Mouse (Mus musculus) neural tube, embryonic 15.5 days (tissue): ENCODE results near the gene Actl6b. TPM values are rescaled to one million over a fixed set of nuclear protein-coding genes. Genes with fewer than 3 reads are reported as not detected.
"Not testable (repeated sequence)": the region's sequence is repeated elsewhere in the genome, so short reads cannot be mapped to it uniquely, and the experiment has no call there.

Experiments
- ATAC-seq: fragments of 200-750 bp; cut with Nextera tagmentation; 2 replicates; pipeline ENCODE4 v1.8.0; 2017; ENCODE audit warnings: mild to moderate bottlenecking, moderate TSS enrichment, moderate library complexity; ENCODE audit not compliant: low FRiP score
- H3K27ac ChIP-seq: fragments of 300-500 bp; sonication (generic); replicated peaks from 2 replicates; pipeline ENCODE4 v1.5.1; 2015; ENCODE audit warnings: mild to moderate bottlenecking, inconsistent platforms
- H3K27me3 ChIP-seq: fragments of 300-500 bp; sonication (generic); replicated peaks from 2 replicates; pipeline ENCODE4 v1.6.1; 2015; ENCODE audit warnings: inconsistent platforms
- H3K36me3 ChIP-seq: fragments of 300-500 bp; sonication (generic); 2 replicates; pipeline ENCODE4 v1.6.1; 2015; ENCODE audit warnings: inconsistent platforms
- H3K4me1 ChIP-seq: fragments of 300-500 bp; sonication (generic); 2 replicates; pipeline ENCODE4 v1.6.1; 2015; ENCODE audit warnings: inconsistent platforms
- H3K4me2 ChIP-seq: fragments of 300-500 bp; sonication (generic); 2 replicates; pipeline ENCODE4 v1.6.1; 2015; ENCODE audit warnings: inconsistent platforms, mild to moderate bottlenecking, moderate library complexity
- H3K4me3 ChIP-seq: fragments of 300-500 bp; sonication (generic); replicated peaks from 2 replicates; pipeline ENCODE4 v1.5.1; 2015; ENCODE audit warnings: mild to moderate bottlenecking, inconsistent platforms
- H3K9ac ChIP-seq: fragments of 300-500 bp; sonication (generic); replicated peaks from 2 replicates; pipeline ENCODE4 v1.6.1; 2015; ENCODE audit warnings: mild to moderate bottlenecking, inconsistent platforms
- H3K9me3 ChIP-seq: fragments of 300-500 bp; sonication (generic); replicated peaks from 2 replicates; pipeline ENCODE4 v1.6.1; 2016; ENCODE audit warnings: inconsistent platforms
- WGBS: fragments of 180-500 bp; shearing (Covaris S2); methylation state at CpG from one replicate; pipeline ENCODE4 v1.1.7; 2015; ENCODE audit warnings: mixed read lengths; 5-methylcytosine and 5-hydroxymethylcytosine counted together
- microRNA-seq: library from miRNA; unstranded; fragments of <30 nt; microRNA quantifications from one replicate; pipeline ENCODE4, GENCODE M21; 2017
- polyA plus RNA-seq: library from polyadenylated mRNA; unstranded; fragments of >200 nt; fragmentation: Nextera tagmentation; extraction: Ambion mirVana; gene quantifications from 2 replicates; pipeline ENCODE4 v1.2.1, GENCODE M21; 2015

Actl6b gene
- polyA plus RNA-seq, 1 experiment from 2014 or later, result 258 TPM

DNA sequence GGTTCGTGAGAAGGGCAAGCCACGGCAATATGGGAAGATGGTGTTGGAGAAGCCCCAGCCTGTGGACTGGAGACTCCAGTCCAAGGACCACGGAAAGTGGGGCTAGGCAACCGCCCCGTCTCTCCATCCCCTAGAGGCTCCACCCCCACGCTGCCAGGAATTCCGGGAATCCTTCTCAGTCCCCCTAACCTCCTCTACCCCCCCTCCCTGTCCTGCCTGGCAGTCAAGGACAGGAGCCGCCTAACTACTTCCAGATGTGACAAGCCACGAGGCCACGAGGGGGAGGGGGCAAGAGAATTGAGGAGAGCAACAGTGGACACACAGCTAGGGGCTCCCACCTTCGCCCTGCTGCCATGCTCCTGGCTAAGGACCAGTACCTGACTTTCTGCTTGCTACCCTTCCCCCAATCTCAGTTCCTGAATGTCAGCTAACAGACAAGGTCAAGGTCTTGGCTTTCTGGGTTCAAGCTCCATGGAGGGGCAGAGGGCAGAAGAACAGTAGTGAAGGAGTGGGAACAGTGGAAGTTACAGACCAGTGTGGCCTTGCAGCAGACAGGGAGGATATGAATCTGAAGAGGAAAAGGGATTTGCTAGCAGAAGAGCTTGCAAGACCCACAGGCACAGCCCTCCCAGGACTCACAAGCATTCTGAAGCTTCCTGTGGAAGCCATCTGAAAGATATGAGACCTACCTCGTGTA lies 57.4 kb downstream of the Actl6b start:
- H3K36me3 ChIP-seq, result no peaks in the 10 kb centered on the region
- H3K4me2 ChIP-seq, result peak overlapping the region; percentile 24
- peak overlapping the region; percentile 22 for H3K4me3 ChIP-seq
- H3K27me3 ChIP-seq, result peaks cover 13% of the 10 kb centered on the region
- 22% methylated on average over 12 of the region's 12 CpGs for WGBS
- H3K27ac ChIP-seq, result peak overlapping the region; percentile 69
- no peak for ATAC-seq
- H3K9ac ChIP-seq, result no peak overlapping the region
- H3K9me3 ChIP-seq, result no peaks in the 10 kb centered on the region
- H3K4me1 ChIP-seq, result peaks cover 20% of the 10 kb centered on the region

GRCm38 (mm10) chr5:137611245-137611602 lies 57.9 kb downstream of the Actl6b start:
- H3K4me1 ChIP-seq, result peaks cover 20% of the 10 kb centered on the region
- WGBS, result 25% methylated on average over 6 of the region's 6 CpGs
- no peak for ATAC-seq
- H3K9me3 ChIP-seq, result no peaks in the 10 kb centered on the region
- H3K4me2 ChIP-seq, result peak overlapping the region; percentile 24
- 0 out of 2 replicates have a peak overlapping the region, but pooled peaks have one; percentile 3 for H3K4me3 ChIP-seq
- no peak overlapping the region for H3K9ac ChIP-seq
- peaks cover 13% of the 10 kb centered on the region for H3K27me3 ChIP-seq
- H3K36me3 ChIP-seq, result no peaks in the 10 kb centered on the region
- H3K27ac ChIP-seq, result peak overlapping the region; percentile 69

DNA sequence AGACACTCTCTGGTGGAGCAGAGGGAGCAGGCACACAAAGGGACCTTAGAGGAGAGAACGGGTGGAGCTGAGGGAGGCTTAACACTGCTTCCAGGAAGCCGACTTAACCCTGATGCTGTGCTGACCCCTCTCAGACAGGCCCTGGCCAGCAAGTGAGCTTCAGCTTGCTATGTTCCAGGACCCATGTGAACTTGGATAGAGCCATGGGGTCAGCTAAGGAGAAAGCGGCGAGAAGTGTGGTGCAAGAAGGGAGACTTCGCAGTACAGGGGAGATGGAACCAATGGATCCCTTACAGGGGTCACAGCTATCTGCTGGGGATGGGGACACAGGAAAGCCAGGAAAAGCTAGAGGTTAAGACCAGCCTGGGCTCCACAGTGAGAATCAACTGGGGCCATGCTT lies 59.8 kb downstream of the Actl6b start:
- WGBS, result 81% methylated on average over 5 of the region's 5 CpGs
- Histone ChIP-seq H3K4me3 (no peak overlapping the region), H3K9me3 (no peaks in the 10 kb centered on the region), H3K27ac (no peak overlapping the region), H3K27me3 (peaks cover 7% of the 10 kb centered on the region; the same call in 1 of the 2 replicates), H3K36me3 (no peaks in the 10 kb centered on the region), H3K4me1 (peaks cover 17% of the 10 kb centered on the region), H3K9ac (no peak overlapping the region), H3K4me2 (no peak overlapping the region)
- ATAC-seq, result no peak

- Histone ChIP-seq H3K27ac (no peak within 1 kb of the TSS), H3K36me3 (no peaks in the 10 kb centered on the region), H3K4me2 (no peak within 1 kb of the TSS), H3K9ac (no peak within 1 kb of the TSS), H3K27me3 (peaks cover 5% of the 10 kb centered on the region; the same call in 1 of the 2 replicates), H3K4me1 (peaks cover 12% of the 10 kb centered on the region), H3K4me3 (no peak within 1 kb of the TSS), H3K9me3 (no peaks in the 10 kb centered on the region)
- WGBS, result 63% methylated on average over 11 of the region's 11 CpGs
- ATAC-seq, result no peak
These were observed 60.2 kb downstream of the Actl6b start, which contains the start of gene Pcolce for GRCm38 (mm10) chr5:137613550-137613949. TSS of gene Pcolce (minus strand) at chr5:137613784.

- not testable (repeated sequence) for H3K9ac ChIP-seq, H3K27ac ChIP-seq, ATAC-seq, H3K9me3 ChIP-seq, H3K4me2 ChIP-seq, H3K4me3 ChIP-seq, H3K27me3 ChIP-seq, H3K36me3 ChIP-seq, H3K4me1 ChIP-seq
- 90% methylated on average over 2 of the region's 2 CpGs for WGBS
These were observed 61.6 kb downstream of the Actl6b start for GRCm38 (mm10) chr5:137614921-137615320.

GRCm38 (mm10) chr5:137615347-137615746 lies 62.0 kb downstream of the Actl6b start:
- Histone ChIP-seq H3K9me3 (no peaks in the 10 kb centered on the region), H3K9ac (no peak overlapping the region), H3K4me2 (no peak overlapping the region), H3K4me3 (no peak overlapping the region), H3K27ac (no peak overlapping the region), H3K36me3 (no peaks in the 10 kb centered on the region), H3K27me3 (no peaks in the 10 kb centered on the region), H3K4me1 (0 out of 2 replicates have a peak, but pooled peaks cover 6% of the 10 kb centered on the region)
- no peak for ATAC-seq
- 90% methylated on average over 7 of the region's 7 CpGs for WGBS

Small RNA genes within 50 kb of the gene (microRNA-seq; reads per million reads assigned to microRNA genes)
- gene Mir6418, result 1.2 reads per million

Other genes with a start within 250 kb of the Actl6b start
- 90.7 and 94.3 TPM in 2 replicates for gene Srrt, start 245.8 kb upstream of the Actl6b start, polyA plus RNA-seq
- 14.0 and 26.0 TPM in 2 replicates for gene Trip6, start 239.1 kb upstream of the Actl6b start, polyA plus RNA-seq
- gene Slc12a9, start 219.9 kb upstream of the Actl6b start, polyA plus RNA-seq, result 26.5 and 26.8 TPM in 2 replicates
- 6.9 and 11.5 TPM in 2 replicates for gene Ephb4, start 203.4 kb upstream of the Actl6b start, polyA plus RNA-seq
- gene Zan, start 76.5 kb upstream of the Actl6b start, polyA plus RNA-seq, result 0.14 and 0.22 TPM in 2 replicates
- 76.5 and 81.6 TPM in 2 replicates for gene Pop7, start 51.0 kb upstream of the Actl6b start, polyA plus RNA-seq
- gene Gigyf1, start 35.0 kb upstream of the Actl6b start, polyA plus RNA-seq, result 15.7 and 16.7 TPM in 2 replicates
- gene Epo, start 20.3 kb upstream of the Actl6b start, polyA plus RNA-seq, result not detected in 2 replicates
- gene Gnb2, start 20.0 kb upstream of the Actl6b start, polyA plus RNA-seq, result 503 and 540 TPM in 2 replicates
- 4.2 and 5.3 TPM in 2 replicates for gene Tfr2, start 16.3 kb downstream of the Actl6b start, polyA plus RNA-seq
- 64.6 and 66.9 TPM in 2 replicates for gene Mospd3, start 47.5 kb downstream of the Actl6b start, polyA plus RNA-seq
- 48.4 and 54.1 TPM in 2 replicates for gene Pcolce, start 60.3 kb downstream of the Actl6b start, polyA plus RNA-seq
- gene Fbxo24, start 75.5 kb downstream of the Actl6b start, polyA plus RNA-seq, result 0.09 and 0.17 TPM in 2 replicates
- 16.0 and 27.4 TPM in 2 replicates for gene Lrch4, start 75.6 kb downstream of the Actl6b start, polyA plus RNA-seq
- 7.9 and 9.0 TPM in 2 replicates for gene Gm20605, start 75.7 kb downstream of the Actl6b start, polyA plus RNA-seq
- 5.4 TPM in 2 replicates for gene Sap25, start 87.8 kb downstream of the Actl6b start, polyA plus RNA-seq
- gene Irs3, start 92.2 kb downstream of the Actl6b start, polyA plus RNA-seq, result 0.12 and 0.37 TPM in 2 replicates
- gene Agfg2, start 131.2 kb downstream of the Actl6b start, polyA plus RNA-seq, result 20.5 and 21.6 TPM in 2 replicates
- gene Nyap1, start 188.1 kb downstream of the Actl6b start, polyA plus RNA-seq, result 32.7 and 41.3 TPM in 2 replicates
- gene Tsc22d4, start 192.2 kb downstream of the Actl6b start, polyA plus RNA-seq, result 110 and 134 TPM in 2 replicates
- 38.2 and 42.3 TPM in 2 replicates for gene Ppp1r35, start 225.3 kb downstream of the Actl6b start, polyA plus RNA-seq
- gene Mepce, start 234.1 kb downstream of the Actl6b start, polyA plus RNA-seq, result 10.0 and 12.7 TPM in 2 replicates
- gene Zcwpw1, start 234.3 kb downstream of the Actl6b start, polyA plus RNA-seq, result 14.9 and 17.0 TPM in 2 replicates